Mouse (Mus musculus) midbrain, embryonic 15.5 days (tissue): ENCODE results near the gene Nlrc4. TPM values are rescaled to one million over a fixed set of nuclear protein-coding genes. Genes with fewer than 3 reads are reported as not detected.

Source experiments
- ATAC-seq: fragments of 200-750 bp; cut with Nextera tagmentation; replicated peaks from 2 replicates; pipeline ENCODE4 v1.8.0; 2017; ENCODE audit warnings: moderate TSS enrichment
- H3K27ac ChIP-seq: fragments of 300-500 bp; sonication (generic); 2 replicates; pipeline ENCODE4 v1.5.1; 2015; ENCODE audit warnings: mild to moderate bottlenecking, inconsistent platforms
- H3K27me3 ChIP-seq: fragments of 300-500 bp; sonication (generic); replicated peaks from 2 replicates; pipeline ENCODE4 v1.6.1; 2015; ENCODE audit warnings: inconsistent platforms
- H3K36me3 ChIP-seq: fragments of 300-500 bp; sonication (generic); replicated peaks from 2 replicates; pipeline ENCODE4 v1.6.1; 2015; ENCODE audit warnings: inconsistent platforms
- H3K4me1 ChIP-seq: fragments of 300-500 bp; sonication (generic); 2 replicates; pipeline ENCODE4 v1.6.1; 2015; ENCODE audit warnings: inconsistent platforms
- H3K4me2 ChIP-seq: fragments of 300-500 bp; sonication (generic); 2 replicates; pipeline ENCODE4 v1.6.1; 2015; ENCODE audit warnings: inconsistent platforms, mild to moderate bottlenecking, moderate library complexity
- H3K4me3 ChIP-seq: fragments of 300-500 bp; sonication (generic); 2 replicates; pipeline ENCODE4 v1.5.1; 2015; ENCODE audit warnings: mild to moderate bottlenecking, inconsistent platforms
- H3K9ac ChIP-seq: fragments of 300-500 bp; sonication (generic); 2 replicates; pipeline ENCODE4 v1.6.1; 2015; ENCODE audit warnings: mild to moderate bottlenecking, inconsistent platforms
- H3K9me3 ChIP-seq: fragments of 300-500 bp; sonication (generic); 2 replicates; pipeline ENCODE4 v1.6.1; 2016; ENCODE audit warnings: inconsistent platforms
- WGBS: fragments of 180-500 bp; shearing (Covaris S2); methylation state at CpG from one replicate; pipeline ENCODE4 v1.1.7; 2015; ENCODE audit warnings: mixed read lengths; 5-methylcytosine and 5-hydroxymethylcytosine counted together
- polyA plus RNA-seq: library from polyadenylated mRNA; unstranded; fragments of >200 nt; fragmentation: Nextera tagmentation; extraction: Ambion mirVana; gene quantifications from 2 replicates; pipeline ENCODE4 v1.2.1, GENCODE M21; 2015

Gene Nlrc4
- polyA plus RNA-seq, 1 experiment from 2014 or later: 0.41 TPM

DNA sequence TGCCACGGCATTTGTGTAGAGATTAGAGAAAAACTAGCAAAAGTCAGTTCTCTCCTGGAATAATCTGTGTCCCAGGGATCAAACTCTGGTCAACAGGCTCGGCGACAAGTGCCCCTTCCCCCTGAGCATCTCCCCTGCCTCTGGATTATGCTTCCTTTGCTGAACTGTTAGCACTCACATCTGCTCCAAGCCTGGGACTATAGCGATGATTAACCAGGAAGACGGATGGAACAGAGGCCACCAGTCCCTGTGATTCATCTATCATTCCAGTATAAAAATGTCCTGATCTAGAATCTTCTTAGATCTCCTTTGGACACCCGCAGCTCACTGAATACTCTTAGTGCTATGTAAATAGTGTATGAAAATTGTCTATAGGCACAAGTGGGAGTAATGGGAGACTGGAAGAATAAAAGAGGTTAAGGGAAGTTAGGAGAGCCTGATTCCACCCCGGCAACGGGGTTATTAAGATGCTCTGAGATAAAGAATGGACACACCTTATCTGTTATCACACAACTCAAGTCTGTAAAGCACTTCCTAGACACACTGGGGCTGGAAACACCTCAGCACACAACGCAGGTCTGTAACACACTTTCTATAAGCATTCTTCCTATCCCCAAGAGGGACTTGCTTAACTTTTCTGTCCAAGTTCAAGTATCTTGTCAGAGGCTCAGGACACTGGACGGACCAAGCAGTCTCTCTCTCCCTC is 817 bp downstream of the Nlrc4 start:
- no peak for ATAC-seq
- Histone ChIP-seq H3K9ac (no peak overlapping the region), H3K4me1 (no peaks in the 10 kb centered on the region), H3K9me3 (no peaks in the 10 kb centered on the region), H3K4me2 (no peak overlapping the region), H3K27ac (no peak overlapping the region), H3K4me3 (no peak overlapping the region), H3K27me3 (no peaks in the 10 kb centered on the region), H3K36me3 (no peaks in the 10 kb centered on the region)
- 79% methylated on average over 10 of the region's 10 CpGs for WGBS

DNA sequence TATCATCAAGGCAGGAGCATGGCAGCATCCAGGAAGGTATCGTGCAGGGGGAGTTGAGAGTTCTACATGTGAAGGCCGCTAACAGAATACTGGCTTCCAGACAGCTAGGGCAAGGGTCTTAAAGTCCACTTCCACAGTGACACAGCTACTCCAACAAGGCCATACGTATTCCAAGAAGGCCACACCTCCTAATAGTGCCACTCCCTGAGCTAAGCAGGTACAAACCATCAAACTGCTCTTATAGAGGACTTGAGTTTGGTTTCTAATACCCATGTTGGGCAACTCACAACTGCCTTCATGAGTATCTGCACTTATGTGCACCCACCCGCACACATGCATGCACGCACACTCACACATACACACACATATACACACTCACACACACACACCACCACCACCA is 2.1 kb downstream of the Nlrc4 start:
- H3K9ac ChIP-seq: no peak overlapping the region
- H3K4me1 ChIP-seq: no peaks in the 10 kb centered on the region
- no peaks in the 10 kb centered on the region for H3K36me3 ChIP-seq
- no peak for ATAC-seq
- H3K27ac ChIP-seq: no peak overlapping the region
- WGBS: 97% methylated on average over 5 of the region's 5 CpGs
- no peaks in the 10 kb centered on the region for H3K27me3 ChIP-seq
- no peak overlapping the region for H3K4me2 ChIP-seq
- H3K4me3 ChIP-seq: no peak overlapping the region
- H3K9me3 ChIP-seq: no peaks in the 10 kb centered on the region

DNA sequence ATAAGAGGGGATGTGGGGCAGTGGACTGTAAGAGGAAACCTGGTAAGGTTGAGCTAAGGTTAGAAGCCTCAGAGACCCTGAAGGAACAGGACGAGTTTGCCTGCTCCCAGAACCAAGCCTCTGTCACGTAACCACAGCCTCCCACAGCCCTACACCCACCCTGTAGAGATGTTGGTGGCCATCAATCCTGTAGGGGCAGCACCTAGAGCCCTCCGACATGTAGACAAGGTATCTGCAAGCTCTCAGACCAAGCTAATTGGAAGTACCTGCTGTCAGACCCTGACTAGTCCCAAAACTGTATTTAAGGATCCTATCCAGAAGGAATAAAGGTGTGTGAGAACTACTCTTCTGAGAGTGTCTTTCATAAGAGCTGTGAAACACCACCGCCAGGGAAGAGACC is 3.5 kb downstream of the Nlrc4 start:
- H3K9ac ChIP-seq: no peak overlapping the region
- H3K4me1 ChIP-seq: no peaks in the 10 kb centered on the region
- no peak overlapping the region for H3K4me3 ChIP-seq
- 90% methylated on average over 4 of the region's 4 CpGs for WGBS
- H3K9me3 ChIP-seq: no peaks in the 10 kb centered on the region
- H3K36me3 ChIP-seq: no peaks in the 10 kb centered on the region
- no peaks in the 10 kb centered on the region for H3K27me3 ChIP-seq
- H3K27ac ChIP-seq: no peak overlapping the region
- no peak for ATAC-seq
- no peak overlapping the region for H3K4me2 ChIP-seq

DNA sequence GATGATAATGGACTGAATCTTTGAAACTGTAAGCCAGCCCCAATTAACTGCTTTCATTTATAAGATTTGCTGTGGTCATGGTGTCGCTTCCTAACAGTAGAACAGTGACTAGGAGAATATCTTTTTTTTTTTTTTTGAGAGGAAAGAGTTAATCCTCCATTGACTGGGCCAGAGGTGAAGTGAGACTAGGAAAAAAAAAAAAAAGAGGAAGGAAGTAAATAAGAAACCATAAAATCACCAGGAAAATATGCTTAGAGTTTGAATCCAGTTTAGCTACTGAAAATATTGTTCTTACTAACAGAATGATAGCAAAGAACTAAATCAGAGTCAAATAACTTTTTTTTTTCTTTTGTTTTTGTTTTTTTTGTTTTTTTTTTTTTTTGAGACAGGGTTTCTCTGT is 4.3 kb downstream of the Nlrc4 start:
- 83% methylated on average over 1 of the region's 1 CpGs for whole genome bisulfite sequencing
- no peaks in the 10 kb centered on the region for H3K9me3 ChIP-seq
- H3K9ac ChIP-seq: no peak overlapping the region
- no peaks in the 10 kb centered on the region for H3K36me3 ChIP-seq
- H3K27ac ChIP-seq: no peak overlapping the region
- H3K4me1 ChIP-seq: no peaks in the 10 kb centered on the region
- H3K4me2 ChIP-seq: no peak overlapping the region
- no peaks in the 10 kb centered on the region for H3K27me3 ChIP-seq
- no peak overlapping the region for H3K4me3 ChIP-seq
- ATAC-seq: no peak

DNA sequence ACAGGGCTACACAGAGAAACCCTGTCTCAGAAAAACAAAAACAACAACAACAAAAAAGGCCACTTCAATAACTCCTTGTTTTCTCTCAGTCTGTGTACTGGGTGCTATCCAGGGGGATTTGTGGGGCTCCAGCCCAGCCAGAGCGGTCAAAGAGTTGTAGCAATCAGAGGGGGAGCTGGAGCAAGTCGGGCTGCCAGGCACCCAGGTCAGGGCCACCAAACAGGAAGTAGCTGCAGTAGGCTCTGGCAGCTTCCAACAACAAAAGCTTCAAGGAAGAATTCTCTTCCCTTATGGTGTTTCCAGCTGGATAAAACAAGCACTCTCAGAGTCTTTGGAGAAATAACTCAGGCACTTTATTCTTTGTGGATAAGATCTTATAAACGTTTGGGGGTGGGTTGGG is 5.0 kb downstream of the Nlrc4 start:
- Histone ChIP-seq H3K27me3 (no peaks in the 10 kb centered on the region), H3K4me1 (no peaks in the 10 kb centered on the region), H3K4me3 (no peak overlapping the region), H3K9ac (no peak overlapping the region), H3K4me2 (no peak overlapping the region), H3K27ac (no peak overlapping the region), H3K36me3 (no peaks in the 10 kb centered on the region), H3K9me3 (no peaks in the 10 kb centered on the region)
- ATAC-seq: no peak
- WGBS: 78% methylated on average over 3 of the region's 3 CpGs

DNA sequence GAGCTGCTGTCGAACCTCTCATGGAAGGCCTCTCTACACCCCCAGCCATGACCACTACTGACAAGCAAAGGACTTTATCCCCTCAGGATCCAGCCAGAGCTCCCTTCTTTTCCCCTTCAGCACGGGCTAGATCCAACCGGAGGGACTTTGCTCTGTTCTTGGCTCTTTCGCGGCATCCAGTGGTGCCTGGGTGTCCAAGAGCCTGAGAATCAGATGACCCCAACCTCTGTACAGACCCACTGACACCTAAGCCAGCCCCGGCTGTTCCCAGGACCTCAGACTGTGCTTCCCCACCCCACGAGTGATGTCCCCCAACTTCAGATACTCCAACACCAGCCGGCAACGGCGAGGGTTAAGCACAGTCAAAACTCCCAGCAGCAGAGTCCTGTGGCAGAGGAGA is 9.2 kb downstream of the Nlrc4 start:
- no peaks in the 10 kb centered on the region for H3K9me3 ChIP-seq
- H3K4me2 ChIP-seq: no peak overlapping the region
- H3K36me3 ChIP-seq: no peaks in the 10 kb centered on the region
- no peak overlapping the region for H3K4me3 ChIP-seq
- WGBS: 88% methylated on average over 10 of the region's 10 CpGs
- ATAC-seq: no peak
- no peak overlapping the region for H3K9ac ChIP-seq
- H3K27me3 ChIP-seq: no peaks in the 10 kb centered on the region
- H3K27ac ChIP-seq: no peak overlapping the region
- H3K4me1 ChIP-seq: no peaks in the 10 kb centered on the region

DNA sequence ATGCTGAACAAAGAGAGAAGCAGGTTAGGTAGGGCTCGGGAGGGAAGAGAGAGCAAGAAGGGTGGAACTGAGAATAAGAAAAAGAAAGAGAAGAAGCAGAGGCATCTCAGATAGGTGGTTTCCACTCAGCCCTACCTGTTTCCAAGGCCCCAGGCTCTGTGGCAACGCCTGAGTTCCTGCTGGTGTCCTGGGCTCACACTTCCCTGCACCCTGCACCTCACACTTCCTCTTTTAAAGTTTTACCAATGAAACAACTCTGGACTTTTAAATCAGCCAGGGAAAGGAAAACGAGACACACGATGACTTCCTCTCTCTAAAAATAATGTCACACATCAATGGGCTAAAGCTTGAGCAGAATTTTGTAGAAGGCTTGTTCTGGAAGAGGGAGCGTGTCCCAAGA is 18.5 kb downstream of the Nlrc4 start:
- no peak for ATAC-seq
- H3K4me3 ChIP-seq: no peak overlapping the region
- H3K27ac ChIP-seq: no peak overlapping the region
- no peaks in the 10 kb centered on the region for H3K4me1 ChIP-seq
- 80% methylated on average over 5 of the region's 5 CpGs for WGBS
- no peaks in the 10 kb centered on the region for H3K27me3 ChIP-seq
- H3K4me2 ChIP-seq: no peak overlapping the region
- no peaks in the 10 kb centered on the region for H3K9me3 ChIP-seq
- H3K36me3 ChIP-seq: no peaks in the 10 kb centered on the region
- H3K9ac ChIP-seq: no peak overlapping the region

DNA sequence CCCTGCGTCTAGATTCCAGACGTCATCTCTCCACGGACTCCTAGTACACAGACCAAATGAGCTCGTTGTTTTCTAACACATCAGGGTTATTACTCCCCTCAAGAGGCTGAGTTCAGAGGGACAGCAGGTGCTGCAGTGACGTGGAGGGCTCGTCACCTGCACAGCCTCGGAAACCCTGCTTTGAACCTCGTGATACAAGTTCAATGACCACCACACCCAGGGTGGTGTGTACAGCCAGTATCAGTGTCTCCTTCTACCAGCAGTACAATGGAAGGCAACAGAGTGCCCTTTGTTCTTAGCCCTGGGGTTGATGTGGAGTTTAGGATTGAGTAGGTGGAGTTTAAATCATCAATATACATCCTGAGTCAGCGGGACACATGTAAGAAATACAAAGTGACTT is 21.2 kb downstream of the Nlrc4 start:
- Histone ChIP-seq H3K4me2 (no peak overlapping the region), H3K27me3 (no peaks in the 10 kb centered on the region), H3K4me3 (no peak overlapping the region), H3K27ac (no peak overlapping the region), H3K4me1 (no peaks in the 10 kb centered on the region), H3K36me3 (no peaks in the 10 kb centered on the region), H3K9me3 (no peaks in the 10 kb centered on the region), H3K9ac (no peak overlapping the region)
- ATAC-seq: no peak
- 86% methylated on average over 9 of the region's 9 CpGs for WGBS

DNA sequence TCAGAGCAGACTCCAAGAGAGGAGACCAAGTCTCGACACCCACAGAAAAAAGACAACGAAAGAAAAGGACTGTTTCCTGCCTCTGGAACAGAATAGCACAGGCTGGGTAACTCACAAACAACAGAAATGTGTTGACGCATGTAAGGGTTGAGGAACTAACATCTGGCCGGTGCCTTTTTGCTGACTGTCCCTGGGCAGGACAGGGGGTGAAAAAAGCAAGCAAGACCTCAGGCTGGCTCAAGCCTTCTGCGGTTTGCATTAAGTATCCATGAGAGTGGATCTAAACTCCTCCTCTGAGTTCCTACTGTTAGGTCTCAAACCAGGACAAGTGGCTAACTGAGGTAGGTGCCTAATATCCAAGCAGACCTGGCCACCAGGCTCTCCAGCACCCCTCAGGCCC is 26.3 kb downstream of the Nlrc4 start:
- Histone ChIP-seq H3K4me1 (no peaks in the 10 kb centered on the region), H3K4me3 (no peak overlapping the region), H3K4me2 (no peak overlapping the region), H3K9ac (no peak overlapping the region), H3K9me3 (no peaks in the 10 kb centered on the region), H3K27me3 (no peaks in the 10 kb centered on the region), H3K36me3 (no peaks in the 10 kb centered on the region), H3K27ac (no peak overlapping the region)
- 93% methylated on average over 5 of the region's 5 CpGs for WGBS
- no peak for ATAC-seq

DNA sequence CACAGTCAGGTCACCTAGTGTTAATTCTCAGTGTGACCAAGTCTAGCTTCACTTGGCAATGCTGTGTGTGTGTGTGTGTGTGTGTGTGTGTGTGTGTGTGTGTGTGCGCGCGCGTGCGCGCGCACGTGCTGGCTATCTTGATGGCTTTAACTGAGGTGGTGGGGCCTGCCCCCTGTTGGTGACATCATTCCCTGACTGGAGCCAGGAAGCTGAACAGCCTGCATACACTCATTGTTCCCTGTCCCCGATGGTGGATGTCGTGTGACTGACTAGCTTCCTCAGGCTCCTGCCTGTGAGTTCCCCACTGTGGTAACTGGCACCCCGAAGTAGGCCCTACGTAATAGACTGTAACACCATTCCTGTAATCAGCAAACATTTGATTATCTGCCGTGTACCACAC is 27.5 kb downstream of the Nlrc4 start:
- Histone ChIP-seq H3K27me3 (no peaks in the 10 kb centered on the region), H3K9me3 (no peaks in the 10 kb centered on the region), H3K4me1 (no peaks in the 10 kb centered on the region), H3K4me3 (no peak overlapping the region), H3K9ac (no peak overlapping the region), H3K4me2 (no peak overlapping the region), H3K27ac (no peak overlapping the region), H3K36me3 (no peaks in the 10 kb centered on the region)
- no peak for ATAC-seq
- WGBS: 71% methylated on average over 13 of the region's 13 CpGs

DNA sequence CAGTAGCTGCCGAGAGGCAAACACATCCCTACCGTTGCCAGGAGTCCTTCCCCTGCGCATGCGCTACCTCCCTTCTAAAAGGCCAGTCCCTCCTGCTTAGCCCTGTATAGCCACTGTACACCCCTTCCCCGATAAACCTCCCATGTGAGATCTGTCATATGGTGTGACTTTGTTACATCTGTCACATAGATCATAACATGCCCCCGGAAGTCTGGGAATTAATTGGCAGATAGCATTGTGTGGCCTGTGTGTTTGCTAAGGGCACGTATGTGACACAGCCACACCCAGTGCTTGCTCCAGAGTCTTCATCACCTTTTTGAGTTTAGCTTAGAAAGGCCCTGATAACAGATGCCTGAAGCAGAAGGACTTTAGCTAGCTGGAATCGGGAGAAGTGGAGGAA is 28.9 kb downstream of the Nlrc4 start:
- Histone ChIP-seq H3K27ac (no peak overlapping the region), H3K36me3 (0 out of 2 replicates have a peak, but pooled peaks cover 2% of the 10 kb centered on the region), H3K9ac (no peak overlapping the region), H3K4me3 (no peak overlapping the region), H3K27me3 (no peaks in the 10 kb centered on the region), H3K4me1 (no peaks in the 10 kb centered on the region), H3K4me2 (no peak overlapping the region), H3K9me3 (no peaks in the 10 kb centered on the region)
- no peak for ATAC-seq
- WGBS: 89% methylated on average over 8 of the region's 8 CpGs

DNA sequence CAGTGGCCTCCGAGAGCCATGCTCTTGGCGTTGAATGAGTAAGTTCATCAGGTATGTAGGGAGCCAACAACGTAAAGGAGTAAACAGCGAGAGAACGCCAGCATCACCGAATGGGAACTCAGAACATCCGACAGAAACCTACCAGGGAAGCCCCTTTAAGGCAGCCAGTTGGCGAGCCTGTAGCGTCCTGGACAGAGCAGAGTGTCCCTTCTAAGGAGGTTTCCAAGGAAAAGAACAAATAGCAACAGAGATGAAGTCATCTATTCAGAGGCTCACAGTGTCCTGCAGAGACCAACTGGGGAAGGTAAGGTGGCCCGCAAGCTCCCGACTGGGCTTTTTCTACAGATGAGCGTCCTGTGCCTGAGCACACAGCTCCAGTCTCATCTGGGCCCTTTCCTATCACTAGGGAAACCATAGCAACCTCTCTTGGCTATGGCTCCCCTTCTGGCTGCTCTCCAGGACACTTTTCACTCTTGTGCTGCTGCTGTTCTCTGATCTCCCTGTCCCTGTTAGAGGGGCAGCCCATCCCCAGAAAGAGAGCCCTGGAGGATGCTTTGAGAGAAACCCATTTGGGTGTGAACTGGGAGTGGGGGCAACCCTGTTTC is 34.4 kb downstream of the Nlrc4 start:
- H3K9ac ChIP-seq: no peak overlapping the region
- H3K9me3 ChIP-seq: no peaks in the 10 kb centered on the region
- no peaks in the 10 kb centered on the region for H3K27me3 ChIP-seq
- no peak overlapping the region for H3K27ac ChIP-seq
- H3K4me2 ChIP-seq: no peak overlapping the region
- ATAC-seq: peak; percentile 71
- 40% methylated on average over 12 of the region's 12 CpGs for WGBS
- no peak overlapping the region for H3K4me3 ChIP-seq
- no peaks in the 10 kb centered on the region for H3K4me1 ChIP-seq
- peaks cover 30% of the 10 kb centered on the region for H3K36me3 ChIP-seq

DNA sequence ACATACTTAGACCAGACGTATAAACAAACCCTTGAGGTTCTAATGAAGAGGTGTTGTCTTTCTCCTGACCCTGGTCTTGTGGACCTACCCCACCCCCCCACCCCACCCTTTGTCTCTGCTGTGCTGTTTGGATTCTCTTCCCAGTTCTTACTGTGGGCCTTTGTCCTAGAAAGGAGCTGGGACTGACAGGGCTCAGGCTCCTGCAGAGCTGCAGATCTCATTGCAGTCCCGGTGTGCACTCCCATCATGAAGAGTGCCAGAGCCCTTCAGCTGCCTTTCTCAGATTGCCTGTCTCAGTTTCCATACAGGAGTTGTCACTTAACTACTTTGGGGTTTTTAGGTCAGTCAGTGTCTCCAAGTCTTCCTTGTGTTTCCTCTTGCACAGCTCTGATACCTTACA is 38.3 kb downstream of the Nlrc4 start:
- ATAC-seq: no peak
- no peaks in the 10 kb centered on the region for H3K27me3 ChIP-seq
- no peak overlapping the region for H3K27ac ChIP-seq
- 46% methylated on average over 2 of the region's 2 CpGs for WGBS
- no peak overlapping the region for H3K4me3 ChIP-seq
- H3K9ac ChIP-seq: no peak overlapping the region
- no peak overlapping the region for H3K4me2 ChIP-seq
- H3K4me1 ChIP-seq: no peaks in the 10 kb centered on the region
- no peaks in the 10 kb centered on the region for H3K9me3 ChIP-seq
- H3K36me3 ChIP-seq: peaks cover 38% of the 10 kb centered on the region
